Mouse (Mus musculus): ENCODE data around the gene Fkbp7. TPM values are rescaled to one million over a fixed set of nuclear protein-coding genes. Genes with fewer than 3 reads are reported as not detected.

The Fkbp7 gene
- polyA plus RNA-seq, 1 experiment from 2014 or later = 4.5 TPM

- Histone ChIP-seq H3K27ac (replicated peaks) (no peak overlapping the region), H3K36me3 (replicated peaks) (peaks cover 61% of the 10 kb centered on the region), H3K27me3 (no peaks in the 10 kb centered on the region), H3K9ac (no peak overlapping the region), H3K9me3 (replicated peaks) (no peaks in the 10 kb centered on the region), H3K4me3 (replicated peaks) (no peak overlapping the region), H3K4me1 (replicated peaks) (no peaks in the 10 kb centered on the region; the same call in 1 of the 2 replicates), H3K4me2 (no peak overlapping the region)
- 54% methylated on average over 3 of the region's 3 CpGs for whole genome bisulfite sequencing (ENCODE audit: insufficient replicate concordance)
- ATAC-seq (ENCODE audit: insufficient read depth) = no peak
Observed at GRCm38 (mm10) chr2:76687608-76688007, 14.7 kb upstream of the Fkbp7 start.

- peaks cover 60% of the 10 kb centered on the region for H3K36me3 ChIP-seq (replicated peaks)
- H3K4me2 ChIP-seq = no peak overlapping the region
- no peaks in the 10 kb centered on the region for H3K9me3 ChIP-seq (replicated peaks)
- H3K9ac ChIP-seq = no peak overlapping the region
- 87% methylated on average over 3 of the region's 3 CpGs for WGBS (ENCODE audit: insufficient replicate concordance)
- no peaks in the 10 kb centered on the region; the same call in 1 of the 2 replicates for H3K4me1 ChIP-seq (replicated peaks)
- no peak for ATAC-seq (ENCODE audit: insufficient read depth)
- H3K27me3 ChIP-seq = no peaks in the 10 kb centered on the region
- H3K27ac ChIP-seq (replicated peaks) = no peak overlapping the region
- H3K4me3 ChIP-seq (replicated peaks) = no peak overlapping the region
Observed at GRCm38 (mm10) chr2:76686986-76687385, 14.1 kb upstream of the Fkbp7 start.

- Histone ChIP-seq H3K4me1 (replicated peaks) (peaks cover 2% of the 10 kb centered on the region; the same call in 1 of the 2 replicates), H3K27ac (replicated peaks) (no peak overlapping the region), H3K36me3 (replicated peaks) (peaks cover 48% of the 10 kb centered on the region), H3K4me2 (no peak overlapping the region), H3K27me3 (no peaks in the 10 kb centered on the region), H3K9me3 (replicated peaks) (no peaks in the 10 kb centered on the region), H3K4me3 (replicated peaks) (no peak overlapping the region), H3K9ac (no peak overlapping the region)
- no peak for ATAC-seq (ENCODE audit: insufficient read depth)
- 78% methylated on average over 8 of the region's 8 CpGs for WGBS (ENCODE audit: insufficient replicate concordance)
Observed at GRCm38 (mm10) chr2:76682301-76682700, 9.4 kb upstream of the Fkbp7 start.

GRCm38 (mm10) chr2:76676401-76677226 lies 3.7 kb upstream of the Fkbp7 start:
- Histone ChIP-seq H3K27me3 (no peaks in the 10 kb centered on the region), H3K9ac (no peak overlapping the region), H3K36me3 (replicated peaks) (no peaks in the 10 kb centered on the region; the same call in 1 of the 2 replicates), H3K4me3 (replicated peaks) (peak overlapping the region; percentile 82), H3K4me2 (peak overlapping the region; percentile 82), H3K27ac (replicated peaks) (no peak overlapping the region), H3K4me1 (replicated peaks) (peaks cover 50% of the 10 kb centered on the region), H3K9me3 (replicated peaks) (no peaks in the 10 kb centered on the region)
- ATAC-seq (ENCODE audit: insufficient read depth) = no peak
- 64% methylated on average over 13 of the region's 13 CpGs for WGBS (ENCODE audit: insufficient replicate concordance)

- H3K9ac ChIP-seq = peak overlapping the region; percentile 74
- peak overlapping the region; percentile 82 for H3K4me2 ChIP-seq
- no peak for ATAC-seq (ENCODE audit: insufficient read depth)
- no peaks in the 10 kb centered on the region; the same call in 1 of the 2 replicates for H3K36me3 ChIP-seq (replicated peaks)
- H3K4me1 ChIP-seq (replicated peaks) = peaks cover 51% of the 10 kb centered on the region
- no peaks in the 10 kb centered on the region for H3K9me3 ChIP-seq (replicated peaks)
- H3K4me3 ChIP-seq (replicated peaks) = peak overlapping the region; percentile 82
- no peaks in the 10 kb centered on the region for H3K27me3 ChIP-seq
- no peak overlapping the region for H3K27ac ChIP-seq (replicated peaks)
- WGBS (ENCODE audit: insufficient replicate concordance) = 15% methylated on average over 4 of the region's 4 CpGs
Observed at GRCm38 (mm10) chr2:76675949-76676348, 3.0 kb upstream of the Fkbp7 start.

- peak overlapping the region; percentile 51 for H3K27ac ChIP-seq (replicated peaks)
- peaks cover 51% of the 10 kb centered on the region for H3K4me1 ChIP-seq (replicated peaks)
- under 1% methylated on average over 44 of the region's 44 CpGs for WGBS (ENCODE audit: insufficient replicate concordance)
Observed at GRCm38 (mm10) chr2:76675451-76675850, 2.5 kb upstream of the Fkbp7 start.

GRCm38 (mm10) chr2:76674725-76675427 lies 2.0 kb upstream of the Fkbp7 start, which contains the start of gene Plekha3:
Plekha3 (plus strand) TSS chr2:76675281.
- Histone ChIP-seq H3K9me3 (replicated peaks) (no peaks in the 10 kb centered on the region), H3K9ac (peak within 1 kb of the TSS; percentile 74), H3K4me1 (replicated peaks) (peaks cover 51% of the 10 kb centered on the region), H3K27me3 (no peaks in the 10 kb centered on the region), H3K4me2 (peak within 1 kb of the TSS; percentile 82), H3K27ac (replicated peaks) (peak within 1 kb of the TSS; percentile 51), H3K36me3 (replicated peaks) (no peaks in the 10 kb centered on the region), H3K4me3 (replicated peaks) (peak within 1 kb of the TSS; percentile 82)
- peak; percentile 68 for ATAC-seq (ENCODE audit: insufficient read depth)
- WGBS (ENCODE audit: insufficient replicate concordance) = 4% methylated on average over 48 of the region's 52 CpGs

More at GRCm38 (mm10) chr2:76675451-76675850, 2.5 kb upstream of the Fkbp7 start:
- H3K27me3 ChIP-seq = no peaks in the 10 kb centered on the region
- H3K36me3 ChIP-seq (replicated peaks) = no peaks in the 10 kb centered on the region; the same call in 1 of the 2 replicates
- H3K9ac ChIP-seq = peak overlapping the region; percentile 74
- H3K4me3 ChIP-seq (replicated peaks) = peak overlapping the region; percentile 82
- H3K4me2 ChIP-seq = peak overlapping the region; percentile 82
- ATAC-seq (ENCODE audit: insufficient read depth) = peak; percentile 33
- no peaks in the 10 kb centered on the region for H3K9me3 ChIP-seq (replicated peaks)

- peak overlapping the region; percentile 64 for H3K27ac ChIP-seq (replicated peaks)
- 23% methylated on average over 7 of the region's 7 CpGs for WGBS (ENCODE audit: insufficient replicate concordance)
- no peaks in the 10 kb centered on the region for H3K27me3 ChIP-seq
- peaks cover 51% of the 10 kb centered on the region for H3K4me1 ChIP-seq (replicated peaks)
- ATAC-seq (ENCODE audit: insufficient read depth) = no peak
- H3K9ac ChIP-seq = peak overlapping the region; percentile 32; the same call in 1 of the 2 replicates
- no peaks in the 10 kb centered on the region for H3K9me3 ChIP-seq (replicated peaks)
- H3K4me2 ChIP-seq = peak overlapping the region; percentile 67
- peak overlapping the region; percentile 55 for H3K4me3 ChIP-seq (replicated peaks)
- H3K36me3 ChIP-seq (replicated peaks) = no peaks in the 10 kb centered on the region
Observed at GRCm38 (mm10) chr2:76673472-76674081, 661 bp upstream of the Fkbp7 start.

GRCm38 (mm10) chr2:76672134-76672745 lies 676 bp downstream of the Fkbp7 start:
- Histone ChIP-seq H3K9ac (peak overlapping the region; percentile 32), H3K4me1 (replicated peaks) (peaks cover 49% of the 10 kb centered on the region), H3K36me3 (replicated peaks) (no peaks in the 10 kb centered on the region), H3K4me3 (replicated peaks) (peak overlapping the region; percentile 55), H3K4me2 (peak overlapping the region; percentile 67), H3K9me3 (replicated peaks) (no peaks in the 10 kb centered on the region), H3K27me3 (no peaks in the 10 kb centered on the region), H3K27ac (replicated peaks) (peak overlapping the region; percentile 16)
- no peak for ATAC-seq (ENCODE audit: insufficient read depth)
- 12% methylated on average over 9 of the region's 9 CpGs for WGBS (ENCODE audit: insufficient replicate concordance)

- 65% methylated on average over 6 of the region's 6 CpGs for WGBS (ENCODE audit: insufficient replicate concordance)
- Histone ChIP-seq H3K27ac (replicated peaks) (no peak overlapping the region), H3K4me2 (peak overlapping the region; percentile 67), H3K4me1 (replicated peaks) (peaks cover 46% of the 10 kb centered on the region), H3K36me3 (replicated peaks) (no peaks in the 10 kb centered on the region), H3K9me3 (replicated peaks) (no peaks in the 10 kb centered on the region), H3K4me3 (replicated peaks) (0 out of 2 replicates have a peak overlapping the region, but pooled peaks have one; percentile 55), H3K27me3 (no peaks in the 10 kb centered on the region), H3K9ac (no peak overlapping the region)
- ATAC-seq (ENCODE audit: insufficient read depth) = no peak
Observed at GRCm38 (mm10) chr2:76671641-76672040, 1.3 kb downstream of the Fkbp7 start.

Measured in liver, embryonic 15.5 days (tissue).